Mouse (Mus musculus) heart, adult 2 months (tissue): ENCODE measurements at regions not wholly inside any gene's neighbourhood (a gene's known extent, or its start where the extent isn't known, plus 50 kb on each side); places are given as distances from the start of the nearest gene placed in this dataset.

Source experiments
- DNase-seq, 2 experiments: peaks; one replicate each; pipeline ENCODE4 v3.0.0; 2021
- H3K27ac ChIP-seq: fragments of 200-600 bp; 2 replicates; pipeline ENCODE4 v1.8.1; 2022
- H3K27me3 ChIP-seq: fragments of 200-500 bp; 2 replicates; pipeline ENCODE4 v1.6.1; 2012; ENCODE audit warnings: mild to moderate bottlenecking, low read length, inconsistent platforms, mixed read lengths; ENCODE audit not compliant: control insufficient read depth, insufficient read depth
- H3K36me3 ChIP-seq: fragments of 200-500 bp; 2 replicates; pipeline ENCODE4 v1.6.1; 2012; ENCODE audit warnings: low read length, inconsistent platforms; ENCODE audit not compliant: control insufficient read depth, insufficient read depth
- H3K4me1 ChIP-seq: fragments of 200-500 bp; 2 replicates; pipeline ENCODE4 v1.6.1; 2011; ENCODE audit warnings: low read length; ENCODE audit not compliant: control insufficient read depth, insufficient read depth
- H3K4me3 ChIP-seq: fragments of 200-600 bp; 2 replicates; pipeline ENCODE4 v1.8.1; 2022
- H3K79me2 ChIP-seq: fragments of 200-500 bp; replicated peaks from 2 replicates; pipeline ENCODE4 v1.6.1; 2012; ENCODE audit warnings: mild to moderate bottlenecking, inconsistent platforms, low read length, moderate library complexity, mixed read lengths; ENCODE audit not compliant: control insufficient read depth, insufficient read depth
- H3K9ac ChIP-seq: fragments of 200-500 bp; 2 replicates; pipeline ENCODE4 v1.6.1; 2012; ENCODE audit warnings: low read depth, mild to moderate bottlenecking, control low read depth, inconsistent platforms, low read length, mixed read lengths
- CTCF ChIP-seq: fragments of 200-600 bp; IDR thresholded peaks from 2 replicates; pipeline ENCODE4 v1.8.1; 2022; ENCODE audit warnings: antibody characterized with exemption, mild to moderate bottlenecking, moderate library complexity
- EP300 ChIP-seq: fragments of 200-500 bp; IDR thresholded peaks from 2 replicates; pipeline ENCODE4 v1.6.1; 2011; ENCODE audit warnings: low read depth, low read length, control low read depth; ENCODE audit not compliant: insufficient read depth
- POLR2A ChIP-seq: fragments of 200-500 bp; IDR thresholded peaks from 2 replicates; pipeline ENCODE4 v1.6.1; 2011; ENCODE audit warnings: mild to moderate bottlenecking, low read depth, low read length, control low read depth; ENCODE audit not compliant: insufficient read depth
- WGBS: fragments of 180-500 bp; shearing (Covaris S2); methylation state at CpG from one replicate; pipeline ENCODE4 v1.1.7; 2018; 5-methylcytosine and 5-hydroxymethylcytosine counted together
- intact Hi-C: fragments of 180-260 bp; cut with DNase I; formaldehyde crosslinking; loops from one replicate; pipeline ENCODE4 v1.15.1; 2025

DNA sequence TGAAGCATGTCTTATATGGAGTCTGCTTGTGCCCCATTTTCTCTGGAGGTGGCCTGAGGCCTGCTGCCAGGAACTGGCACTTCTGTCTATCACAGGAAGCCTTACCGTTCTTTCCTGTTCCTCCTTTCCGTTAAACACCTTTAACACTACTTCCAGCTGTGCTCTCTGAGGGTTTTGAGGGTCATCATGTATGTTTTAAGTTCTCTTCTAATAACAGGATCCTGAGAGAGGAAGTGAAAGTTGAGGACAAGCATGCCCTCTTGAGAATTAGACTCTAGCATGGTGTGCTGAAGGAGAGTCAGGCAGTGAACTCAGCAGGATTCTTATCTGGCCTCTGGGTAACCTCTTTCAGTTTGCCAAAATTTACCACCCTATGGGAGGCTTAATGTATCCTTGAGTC, 418.0 kb upstream of the 9430069I07Rik start:
- no peaks in the 10 kb centered on the region for H3K79me2 ChIP-seq
- TF ChIP-seq EP300: no peak
- TF ChIP-seq POLR2A: no peak
- no peak for TF ChIP-seq CTCF
- no peaks in the 10 kb centered on the region for H3K36me3 ChIP-seq
- no peaks in the 10 kb centered on the region for H3K27me3 ChIP-seq
- intact Hi-C loops: no loop called here
- DNase-seq: no peak
- no peak overlapping the region for H3K27ac ChIP-seq
- no peak overlapping the region for H3K4me3 ChIP-seq
- H3K9ac ChIP-seq: no peak overlapping the region
- no peaks in the 10 kb centered on the region for H3K4me1 ChIP-seq
- WGBS: 33% methylated on average over 2 of the region's 2 CpGs

DNA sequence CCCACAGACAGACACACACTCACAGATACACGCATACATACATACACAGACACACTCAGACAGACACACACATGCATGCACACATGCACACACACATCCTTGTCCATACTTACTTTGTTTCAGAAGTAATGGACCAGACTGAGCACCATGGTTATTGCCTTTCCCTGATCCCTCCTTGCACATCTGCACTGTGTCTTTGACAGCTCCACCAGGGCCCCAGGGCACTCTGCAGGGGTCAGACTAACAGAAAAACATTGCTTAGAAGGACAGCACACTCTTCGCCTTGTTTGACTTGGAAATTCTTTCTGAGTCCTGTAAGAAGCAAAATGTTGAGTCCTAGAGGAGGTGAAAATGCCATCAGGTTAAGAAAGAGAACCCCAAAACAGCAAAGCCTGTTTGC, 394.1 kb upstream of the 9430069I07Rik start:
- TF ChIP-seq POLR2A: no peak
- no peak for TF ChIP-seq CTCF
- TF ChIP-seq EP300: no peak
- H3K9ac ChIP-seq: no peak overlapping the region
- no peaks in the 10 kb centered on the region for H3K79me2 ChIP-seq
- intact Hi-C loops: no loop called here
- H3K27me3 ChIP-seq: no peaks in the 10 kb centered on the region
- H3K27ac ChIP-seq: no peak overlapping the region
- DNase-seq: no peak
- H3K4me1 ChIP-seq: no peaks in the 10 kb centered on the region
- WGBS: 74% methylated on average over 2 of the region's 2 CpGs
- no peak overlapping the region for H3K4me3 ChIP-seq
- no peaks in the 10 kb centered on the region for H3K36me3 ChIP-seq

DNA sequence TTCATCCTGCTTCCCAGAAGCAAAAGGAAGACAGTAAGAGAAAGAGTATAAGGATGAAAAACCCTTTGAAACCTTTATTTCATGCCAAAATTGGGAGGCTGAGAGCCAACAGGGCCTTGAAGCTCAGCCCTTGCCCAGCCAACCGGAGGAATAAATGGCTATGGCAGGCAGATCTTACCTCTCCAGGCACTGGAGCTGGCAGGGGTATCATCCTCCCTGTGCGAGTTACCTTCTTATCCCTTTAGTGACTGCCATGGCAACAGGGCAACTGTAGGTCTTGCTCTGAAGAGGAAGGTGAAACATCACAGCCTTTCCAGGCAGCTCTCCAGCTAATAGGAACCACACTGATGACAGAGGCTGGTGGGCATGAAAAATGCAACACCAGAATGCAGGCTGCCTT, 393.3 kb upstream of the 9430069I07Rik start:
- H3K27me3 ChIP-seq: no peaks in the 10 kb centered on the region
- intact Hi-C loops: no loop called here
- WGBS: 74% methylated on average over 2 of the region's 2 CpGs
- H3K9ac ChIP-seq: no peak overlapping the region
- no peak overlapping the region for H3K4me3 ChIP-seq
- no peaks in the 10 kb centered on the region for H3K4me1 ChIP-seq
- no peaks in the 10 kb centered on the region for H3K79me2 ChIP-seq
- TF ChIP-seq CTCF: no peak
- no peak for TF ChIP-seq EP300
- no peak for TF ChIP-seq POLR2A
- H3K36me3 ChIP-seq: no peaks in the 10 kb centered on the region
- no peak overlapping the region for H3K27ac ChIP-seq
- DNase-seq: no peak

DNA sequence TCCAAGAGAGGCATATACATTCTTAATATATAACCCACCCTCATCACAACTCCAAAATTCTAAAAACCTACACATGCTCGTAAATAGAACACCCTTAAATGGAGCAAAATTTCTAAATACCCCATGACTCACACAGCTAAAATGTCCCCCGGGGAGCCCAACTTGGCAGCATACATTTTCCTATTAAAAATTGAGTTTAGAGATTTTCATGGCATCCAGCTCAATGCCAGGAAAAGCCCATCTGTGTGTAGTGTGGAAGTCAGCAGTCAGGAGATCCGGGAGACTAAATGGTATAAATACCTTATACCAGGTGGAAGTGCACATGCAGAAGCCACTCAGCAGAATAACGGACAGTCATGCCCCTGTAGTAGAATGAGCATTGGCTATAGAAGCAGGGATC, 389.4 kb upstream of the 9430069I07Rik start:
- Histone ChIP-seq H3K4me1 (no peaks in the 10 kb centered on the region), H3K9ac (no peak overlapping the region), H3K4me3 (no peak overlapping the region), H3K27ac (no peak overlapping the region), H3K79me2 (no peaks in the 10 kb centered on the region), H3K36me3 (no peaks in the 10 kb centered on the region), H3K27me3 (no peaks in the 10 kb centered on the region)
- DNase-seq: no peak
- TF ChIP-seq EP300 (no peak), POLR2A (no peak), CTCF (no peak)
- intact Hi-C loops: no loop called here
- WGBS: 60% methylated on average over 4 of the region's 4 CpGs

DNA sequence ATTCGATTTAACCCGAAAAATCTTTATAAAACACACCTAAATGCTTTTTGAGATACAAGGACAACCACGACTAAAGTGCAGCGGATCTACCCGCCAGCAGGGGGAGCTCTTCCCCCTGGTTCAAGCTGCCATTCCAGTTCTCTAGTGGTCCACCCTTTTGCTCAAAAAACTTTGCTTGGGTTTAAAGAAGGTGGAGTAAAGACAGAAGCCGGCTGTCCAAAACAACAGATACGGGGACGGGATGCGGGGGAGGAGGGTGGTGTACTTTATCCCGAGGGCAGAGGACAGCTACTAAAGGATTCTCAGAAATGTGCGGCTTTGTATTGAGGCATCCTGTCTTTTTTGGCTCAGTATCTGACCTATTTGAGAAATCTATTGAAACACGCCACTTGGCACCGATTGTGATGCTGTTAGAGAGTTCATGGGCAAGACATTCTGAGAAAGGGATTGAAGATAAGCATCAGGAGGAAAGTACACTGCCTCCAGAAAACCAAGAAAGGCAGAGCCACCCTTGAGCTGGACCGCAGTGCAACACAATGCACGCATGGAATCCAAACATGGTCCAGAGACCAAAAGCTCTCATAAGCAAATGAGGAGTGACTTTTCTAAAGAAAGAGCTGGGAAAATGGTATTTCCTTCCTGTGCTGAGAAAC, 385.6 kb upstream of the 9430069I07Rik start:
- H3K4me1 ChIP-seq: no peaks in the 10 kb centered on the region
- no peaks in the 10 kb centered on the region for H3K36me3 ChIP-seq
- WGBS: 23% methylated on average over 15 of the region's 15 CpGs
- H3K4me3 ChIP-seq: no peak overlapping the region
- no peak overlapping the region for H3K27ac ChIP-seq
- TF ChIP-seq CTCF: peak; percentile 88
- no peak for TF ChIP-seq POLR2A
- 0 out of 2 replicates have a peak, but pooled peaks have one; percentile 32 for TF ChIP-seq EP300
- H3K9ac ChIP-seq: no peak overlapping the region
- intact Hi-C loops: loop anchor here (1.0 to 5.0 kb wide), 3 partner anchors 148 to 1404 kb away; no protein-coding TSS in a partner anchor
- no peaks in the 10 kb centered on the region for H3K79me2 ChIP-seq
- DNase-seq: peak; percentile 50 to 66
- no peaks in the 10 kb centered on the region for H3K27me3 ChIP-seq

DNA sequence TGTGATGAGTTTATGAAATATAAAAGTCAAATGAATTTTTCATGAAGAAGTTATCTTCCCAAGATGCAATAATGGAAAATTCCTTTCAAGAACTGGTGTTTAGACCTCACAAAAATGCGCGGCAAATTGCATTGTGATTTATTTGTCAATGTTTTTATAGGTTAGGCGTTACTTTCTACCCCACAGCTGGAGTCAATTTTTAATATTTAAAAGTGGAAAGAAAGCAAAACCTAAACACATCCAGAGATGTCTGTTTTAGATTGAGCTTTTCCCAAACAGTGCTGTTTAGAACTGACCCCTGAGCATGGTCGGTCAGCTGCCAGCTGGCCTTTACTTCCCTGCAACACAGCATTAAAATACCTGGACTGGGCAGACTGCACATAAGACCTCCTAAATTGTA, 383.8 kb upstream of the 9430069I07Rik start:
- WGBS: 87% methylated on average over 4 of the region's 4 CpGs
- Histone ChIP-seq H3K79me2 (no peaks in the 10 kb centered on the region), H3K9ac (no peak overlapping the region), H3K27ac (no peak overlapping the region), H3K4me3 (no peak overlapping the region), H3K36me3 (no peaks in the 10 kb centered on the region), H3K27me3 (no peaks in the 10 kb centered on the region), H3K4me1 (no peaks in the 10 kb centered on the region)
- intact Hi-C loops: loop anchor here (5.0 kb wide), 1 partner anchor 1406 kb away; no protein-coding TSS in a partner anchor
- no peak for DNase-seq
- TF ChIP-seq EP300 (no peak), POLR2A (no peak), CTCF (no peak)
